Mouse (Mus musculus): Measurements from ENCODE around the gene Rnd1. TPM values are rescaled to one million over a fixed set of nuclear protein-coding genes. Genes with fewer than 3 reads are reported as not detected.

Rnd1 gene
- polyA plus RNA-seq, 1 experiment = 3.4 TPM

DNA sequence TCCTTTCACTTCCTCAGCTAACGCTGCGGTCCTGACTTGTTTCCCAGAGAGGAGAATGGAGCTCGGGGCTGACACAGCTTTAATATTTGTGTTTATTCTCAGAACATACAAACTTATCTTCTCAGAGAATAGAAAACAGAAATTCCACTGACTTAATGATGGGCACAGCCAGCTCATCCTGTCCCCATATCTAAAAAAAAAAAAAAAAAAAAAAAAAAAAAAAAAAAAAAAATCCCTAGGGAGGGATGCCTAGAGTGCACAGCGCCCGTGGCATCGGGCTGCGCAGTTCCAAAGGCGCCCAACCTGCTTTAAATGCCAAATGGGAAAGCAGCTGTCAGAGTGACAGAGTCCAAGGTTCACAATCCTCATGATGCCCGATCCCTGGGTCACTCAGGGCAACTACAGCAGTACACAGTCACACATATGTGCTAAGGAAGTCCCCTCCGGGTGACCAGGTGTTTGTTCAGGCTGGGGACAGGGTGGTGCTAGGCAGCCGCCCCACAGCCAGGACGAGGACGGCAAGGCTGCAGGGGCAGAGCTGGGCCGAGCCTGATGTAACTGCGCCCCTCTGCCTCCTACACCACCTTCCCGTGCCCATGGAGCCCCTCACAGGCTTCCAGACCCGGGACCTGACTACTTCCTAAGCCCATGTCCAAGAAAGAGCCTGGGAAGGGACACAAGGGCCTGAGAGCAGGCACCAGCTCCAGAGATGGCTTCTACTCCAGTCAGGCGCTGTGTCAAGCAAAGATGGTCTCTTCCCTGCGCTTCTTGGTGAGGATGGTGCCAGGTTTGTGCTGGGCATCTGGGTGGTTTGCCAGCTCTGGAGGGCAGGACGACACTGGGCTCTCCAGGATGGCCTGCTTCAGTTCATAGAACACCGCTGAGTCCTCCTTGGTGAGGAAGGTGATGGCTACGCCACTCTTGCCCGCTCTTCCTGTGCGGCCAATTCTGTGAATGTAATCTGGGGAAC lies 31.9 kb downstream of the Rnd1 start:
- no peak overlapping the region for H3K4me3 ChIP-seq (ENCODE audit: extremely low read depth, insufficient read depth, insufficient read length)
- 92% methylated on average over 24 of the region's 24 CpGs for WGBS
- no peak for DNase-seq (ENCODE audit: low read depth in 1 of 2, low spot score in 2 of 2)
- no peaks in the 10 kb centered on the region for H3K27me3 ChIP-seq (ENCODE audit: control insufficient read depth, insufficient read depth, low read length)
- peaks cover 47% of the 10 kb centered on the region for H3K36me3 ChIP-seq (ENCODE audit: control insufficient read depth, insufficient read depth, low read length)
- no peaks in the 10 kb centered on the region for H3K4me1 ChIP-seq (ENCODE audit: control insufficient read depth, insufficient read depth, insufficient read length)
- no peak overlapping the region for H3K27ac ChIP-seq (ENCODE audit: insufficient read depth, low read length)
- TF ChIP-seq CTCF (IDR thresholded peaks at IDR 0.05; ENCODE audit: extremely low read depth, insufficient read depth, insufficient read length, insufficient replicate concordance) (no peak), POLR2A (IDR thresholded peaks at IDR 0.05; ENCODE audit: low read depth, low read length) (no peak)

DNA sequence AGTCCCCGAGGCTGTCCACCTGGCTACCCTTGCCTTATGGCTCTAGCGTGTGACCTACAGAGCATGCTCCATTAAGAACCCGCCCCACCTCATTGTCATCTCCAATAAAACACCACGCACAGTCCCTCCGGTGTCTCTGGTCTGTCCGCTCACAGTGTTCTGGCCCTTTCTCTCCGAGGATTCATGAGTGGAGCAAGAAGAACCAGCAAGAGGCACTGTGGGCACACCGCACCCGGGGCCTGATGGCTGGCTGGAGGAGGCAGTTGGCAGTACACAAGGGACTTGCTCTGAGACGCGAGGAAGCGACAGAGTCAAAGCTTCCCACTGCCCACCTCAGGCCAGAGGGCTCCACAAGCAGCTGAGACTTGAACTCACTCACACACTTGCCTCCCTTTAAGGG lies 32.9 kb downstream of the Rnd1 start:
- no peaks in the 10 kb centered on the region for H3K27me3 ChIP-seq (ENCODE audit: control insufficient read depth, insufficient read depth, low read length)
- H3K4me3 ChIP-seq (ENCODE audit: extremely low read depth, insufficient read depth, insufficient read length) = no peak overlapping the region
- WGBS = 93% methylated on average over 12 of the region's 12 CpGs
- H3K36me3 ChIP-seq (ENCODE audit: control insufficient read depth, insufficient read depth, low read length) = peaks cover 39% of the 10 kb centered on the region
- TF ChIP-seq CTCF (IDR thresholded peaks at IDR 0.05; ENCODE audit: extremely low read depth, insufficient read depth, insufficient read length, insufficient replicate concordance) (no peak), POLR2A (IDR thresholded peaks at IDR 0.05; ENCODE audit: low read depth, low read length) (no peak)
- DNase-seq (ENCODE audit: low read depth in 1 of 2, low spot score in 2 of 2) = no peak
- H3K27ac ChIP-seq (ENCODE audit: insufficient read depth, low read length) = no peak overlapping the region
- no peaks in the 10 kb centered on the region for H3K4me1 ChIP-seq (ENCODE audit: control insufficient read depth, insufficient read depth, insufficient read length)

- DNase-seq (ENCODE audit: low read depth in 1 of 2, low spot score in 2 of 2) = no peak
- Histone ChIP-seq H3K27ac (ENCODE audit: insufficient read depth, low read length) (no peak overlapping the region), H3K27me3 (ENCODE audit: control insufficient read depth, insufficient read depth, low read length) (peaks cover 8% of the 10 kb centered on the region), H3K4me1 (ENCODE audit: control insufficient read depth, insufficient read depth, insufficient read length) (no peaks in the 10 kb centered on the region), H3K36me3 (ENCODE audit: control insufficient read depth, insufficient read depth, low read length) (peaks cover 4% of the 10 kb centered on the region), H3K4me3 (ENCODE audit: extremely low read depth, insufficient read depth, insufficient read length) (no peak overlapping the region)
- WGBS = 38% methylated on average over 8 of the region's 8 CpGs
- no peak for TF ChIP-seq POLR2A (IDR thresholded peaks at IDR 0.05; ENCODE audit: low read depth, low read length)
- TF ChIP-seq CTCF (IDR thresholded peaks at IDR 0.05; ENCODE audit: extremely low read depth, insufficient read depth, insufficient read length, insufficient replicate concordance) = no peak
Measured at GRCm38 (mm10) chr15:98640157-98640556, 37.1 kb downstream of the Rnd1 start.

DNA sequence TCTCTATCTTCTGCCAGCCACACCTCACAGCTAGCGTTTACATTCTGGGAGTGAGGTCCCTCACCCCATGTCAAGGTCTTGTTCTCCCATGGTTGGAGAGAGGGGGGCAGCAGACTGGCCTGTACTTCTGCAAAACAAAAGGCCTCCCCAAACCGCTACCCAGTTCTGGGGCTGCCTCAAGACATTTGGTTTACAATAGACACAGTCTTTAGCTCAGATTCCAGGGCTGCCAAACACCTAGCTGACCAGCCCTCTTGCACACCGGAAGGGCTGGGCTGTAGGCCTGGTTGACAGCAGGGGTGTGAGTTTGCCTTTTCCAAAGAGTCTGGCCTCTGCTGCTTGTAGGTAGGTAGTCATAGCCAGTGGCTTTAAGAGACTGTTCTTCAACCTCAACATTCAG lies 40.1 kb downstream of the Rnd1 start:
- Histone ChIP-seq H3K27ac (ENCODE audit: insufficient read depth, low read length) (no peak overlapping the region), H3K4me1 (ENCODE audit: control insufficient read depth, insufficient read depth, insufficient read length) (peaks cover 9% of the 10 kb centered on the region), H3K27me3 (ENCODE audit: control insufficient read depth, insufficient read depth, low read length) (peaks cover 26% of the 10 kb centered on the region), H3K4me3 (ENCODE audit: extremely low read depth, insufficient read depth, insufficient read length) (no peak overlapping the region), H3K36me3 (ENCODE audit: control insufficient read depth, insufficient read depth, low read length) (no peaks in the 10 kb centered on the region)
- WGBS = 70% methylated on average over 3 of the region's 3 CpGs
- no peak for DNase-seq (ENCODE audit: low read depth in 1 of 2, low spot score in 2 of 2)
- TF ChIP-seq POLR2A (IDR thresholded peaks at IDR 0.05; ENCODE audit: low read depth, low read length) (no peak), CTCF (IDR thresholded peaks at IDR 0.05; ENCODE audit: extremely low read depth, insufficient read depth, insufficient read length, insufficient replicate concordance) (no peak)

GRCm38 (mm10) chr15:98636517-98636916 lies 40.7 kb downstream of the Rnd1 start:
- H3K27me3 ChIP-seq (ENCODE audit: control insufficient read depth, insufficient read depth, low read length) = peaks cover 26% of the 10 kb centered on the region
- no peaks in the 10 kb centered on the region for H3K36me3 ChIP-seq (ENCODE audit: control insufficient read depth, insufficient read depth, low read length)
- no peak overlapping the region for H3K27ac ChIP-seq (ENCODE audit: insufficient read depth, low read length)
- no peak for TF ChIP-seq POLR2A (IDR thresholded peaks at IDR 0.05; ENCODE audit: low read depth, low read length)
- no peak for TF ChIP-seq CTCF (IDR thresholded peaks at IDR 0.05; ENCODE audit: extremely low read depth, insufficient read depth, insufficient read length, insufficient replicate concordance)
- WGBS = 55% methylated on average over 5 of the region's 5 CpGs
- H3K4me3 ChIP-seq (ENCODE audit: extremely low read depth, insufficient read depth, insufficient read length) = no peak overlapping the region
- no peak for DNase-seq (ENCODE audit: low read depth in 1 of 2, low spot score in 2 of 2)
- peaks cover 9% of the 10 kb centered on the region for H3K4me1 ChIP-seq (ENCODE audit: control insufficient read depth, insufficient read depth, insufficient read length)

DNA sequence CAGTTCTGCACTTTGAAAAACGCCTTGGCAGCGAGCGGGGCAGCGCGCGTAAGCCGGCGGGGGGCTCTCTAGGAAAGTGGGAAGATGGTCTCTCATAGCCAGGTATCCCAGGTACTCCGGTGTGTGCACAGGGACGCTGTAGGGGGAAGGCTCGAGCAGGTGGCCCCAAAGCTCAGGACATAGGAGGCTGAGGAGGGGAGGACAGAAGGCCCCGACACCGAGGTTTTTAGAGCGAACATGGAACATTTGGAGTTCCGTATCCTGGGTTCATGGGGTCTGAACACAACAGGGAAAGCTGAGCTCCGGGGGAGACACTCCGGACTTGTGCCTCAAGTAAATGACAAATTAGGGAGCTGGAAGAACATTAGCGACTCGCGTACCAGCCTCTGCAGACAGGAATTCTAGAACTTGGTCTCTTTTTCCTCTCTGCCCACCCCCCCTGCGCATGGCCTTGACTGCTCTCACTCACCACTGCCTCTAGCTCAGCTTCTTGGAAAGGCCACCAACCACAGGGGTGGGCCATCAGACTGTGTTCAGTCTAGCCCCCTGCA lies 41.9 kb downstream of the Rnd1 start:
- Histone ChIP-seq H3K4me1 (ENCODE audit: control insufficient read depth, insufficient read depth, insufficient read length) (peaks cover 9% of the 10 kb centered on the region), H3K27me3 (ENCODE audit: control insufficient read depth, insufficient read depth, low read length) (peaks cover 27% of the 10 kb centered on the region), H3K4me3 (ENCODE audit: extremely low read depth, insufficient read depth, insufficient read length) (peak overlapping the region; percentile 31; the same call in 1 of the 2 replicates), H3K27ac (ENCODE audit: insufficient read depth, low read length) (no peak overlapping the region), H3K36me3 (ENCODE audit: control insufficient read depth, insufficient read depth, low read length) (no peaks in the 10 kb centered on the region)
- WGBS = 7% methylated on average over 21 of the region's 21 CpGs
- TF ChIP-seq POLR2A (IDR thresholded peaks at IDR 0.05; ENCODE audit: low read depth, low read length) (no peak), CTCF (IDR thresholded peaks at IDR 0.05; ENCODE audit: extremely low read depth, insufficient read depth, insufficient read length, insufficient replicate concordance) (no peak)
- no peak for DNase-seq (ENCODE audit: low read depth in 1 of 2, low spot score in 2 of 2)
